Mouse (Mus musculus): ENCODE data around the gene Dio3. TPM values are rescaled to one million over a fixed set of nuclear protein-coding genes. Genes with fewer than 3 reads are reported as not detected.

Gene Dio3
- polyA plus RNA-seq (2012; rRNA removed): 1.5 TPM in 2 replicates

DNA sequence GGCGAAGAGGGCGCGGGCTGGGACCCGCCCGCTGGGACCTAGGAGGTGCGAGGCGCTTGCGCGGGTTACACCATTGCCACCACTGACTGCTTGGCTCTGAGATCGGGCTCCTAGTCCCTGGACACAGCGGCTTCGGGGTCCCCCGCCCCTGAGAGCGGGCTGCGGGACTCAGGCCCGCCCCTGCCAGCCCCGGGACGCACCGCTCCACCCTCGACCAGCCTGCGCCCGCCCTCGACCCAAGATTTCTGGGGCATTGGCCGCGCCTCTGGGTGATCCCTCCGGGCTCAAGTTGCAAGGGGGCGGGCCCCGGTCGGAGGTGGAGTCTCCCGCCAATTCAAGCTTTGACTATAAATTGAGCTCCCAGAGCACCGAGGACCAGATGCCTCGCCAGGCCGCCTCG is at the start of gene Dio3:
Gene Dio3 (plus strand): TSS at position 216 of the 400 bp plus-strand sequence.

Other genes starting within 250 kb of the Dio3 start
- gene Ppp2r5c, start 168.1 kb downstream of the Dio3 start, polyA plus RNA-seq (2012; rRNA removed): 89.6 and 90.9 TPM in 2 replicates

Data from central nervous system, embryonic 11.5 days (tissue).